Mouse (Mus musculus): Measurements from ENCODE around the gene Zfp536.

DNA sequence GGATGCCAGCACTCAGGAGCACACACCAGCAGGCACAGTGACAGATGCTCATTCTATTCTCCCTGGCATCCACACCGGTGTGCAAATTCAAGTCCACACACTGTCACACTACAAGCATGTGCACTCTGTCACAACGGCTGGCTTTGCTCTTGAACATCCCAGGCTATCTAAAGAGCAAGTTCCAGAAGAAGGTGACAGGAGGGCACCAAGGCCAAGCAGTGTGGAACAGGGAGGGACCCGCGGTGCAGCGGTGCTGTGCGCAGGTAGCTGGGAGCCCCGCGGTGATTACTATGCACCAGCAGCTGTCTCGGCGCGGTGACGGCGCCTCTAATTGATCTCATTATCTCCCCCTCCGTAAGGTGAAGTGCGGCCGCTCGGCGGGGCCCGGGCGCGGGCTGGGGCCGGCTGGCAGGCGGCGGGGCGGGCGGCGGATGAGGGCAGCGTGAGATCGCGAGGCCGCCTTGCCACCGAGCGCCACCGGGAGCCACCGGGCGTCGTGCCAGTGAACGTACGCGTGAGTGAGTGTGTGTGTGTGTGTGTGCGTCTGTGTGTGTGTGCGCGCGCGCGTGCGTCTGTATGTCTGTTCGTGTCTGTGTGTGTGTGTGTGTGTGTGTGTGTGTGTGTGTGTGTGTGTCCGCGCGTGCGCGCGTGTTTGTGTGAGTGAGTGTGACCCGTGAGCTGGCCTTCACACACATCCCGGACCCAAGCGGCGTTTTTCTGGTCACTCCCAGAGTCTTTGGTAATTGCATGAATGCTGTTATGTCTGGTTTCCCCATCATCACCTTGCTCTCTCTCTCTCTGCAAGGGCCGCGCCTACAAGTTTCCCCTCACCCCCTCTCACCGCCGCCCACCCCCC lies 149.3 kb downstream of the Zfp536 start:
- no peak for TF ChIP-seq CTCF (IDR thresholded peaks at IDR 0.05; ENCODE audit: borderline replicate concordance, control insufficient read depth, extremely low read depth, insufficient read depth, low read length, poor library complexity)
- TF ChIP-seq POLR2A (IDR thresholded peaks at IDR 0.05; ENCODE audit: control insufficient read depth, extremely low read depth, insufficient read depth, low read length, poor library complexity): no peak

Measured in thymus, adult 2 months (tissue).